Mouse (Mus musculus): ENCODE data around the gene Mroh2a. TPM values are rescaled to one million over a fixed set of nuclear protein-coding genes. Genes with fewer than 3 reads are reported as not detected.

Gene Mroh2a
- polyA plus RNA-seq, 1 experiment: not detected

GRCm38 (mm10) chr1:88243861-88244260 is 17.1 kb downstream of the Mroh2a start:
- Histone ChIP-seq H3K4me1 (ENCODE audit: control insufficient read depth, insufficient read depth, low read length) (no peaks in the 10 kb centered on the region), H3K27ac (ENCODE audit: insufficient read depth, low read length) (no peak overlapping the region), H3K4me3 (ENCODE audit: insufficient read depth, low read length) (no peak overlapping the region)
- TF ChIP-seq POLR2A (IDR thresholded peaks at IDR 0.05; ENCODE audit: extremely low read depth, insufficient read depth, low read length) (no peak), CTCF (IDR thresholded peaks at IDR 0.05; ENCODE audit: extremely low read depth, insufficient read depth, low read length) (no peak)

DNA sequence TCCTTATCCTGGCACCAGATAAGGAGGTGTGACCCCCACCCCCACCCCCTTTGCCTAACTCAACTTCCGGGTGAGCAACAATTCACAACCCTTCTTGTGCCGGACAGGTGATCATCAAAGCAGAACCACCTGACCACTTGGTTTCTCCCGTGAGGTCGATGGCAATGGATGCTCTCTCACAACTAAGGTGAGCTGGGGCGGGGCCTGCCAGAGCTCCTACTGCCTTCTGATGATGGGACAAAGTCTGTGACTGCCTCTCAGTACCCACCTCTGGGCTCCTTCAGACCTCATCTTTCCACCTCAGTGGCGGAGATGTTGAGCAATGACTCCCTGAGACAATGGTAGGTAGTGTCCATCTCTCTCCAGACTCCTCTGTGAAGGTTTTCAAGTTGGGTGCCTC is 19.1 kb downstream of the Mroh2a start:
- TF ChIP-seq CTCF (IDR thresholded peaks at IDR 0.05; ENCODE audit: extremely low read depth, insufficient read depth, low read length) (no peak), POLR2A (IDR thresholded peaks at IDR 0.05; ENCODE audit: extremely low read depth, insufficient read depth, low read length) (no peak)
- Histone ChIP-seq H3K27ac (ENCODE audit: insufficient read depth, low read length) (no peak overlapping the region), H3K4me1 (ENCODE audit: control insufficient read depth, insufficient read depth, low read length) (no peaks in the 10 kb centered on the region), H3K4me3 (ENCODE audit: insufficient read depth, low read length) (no peak overlapping the region)

- H3K27ac ChIP-seq (ENCODE audit: insufficient read depth, low read length): no peak overlapping the region
- H3K4me3 ChIP-seq (ENCODE audit: insufficient read depth, low read length): no peak overlapping the region
- no peak for TF ChIP-seq POLR2A (IDR thresholded peaks at IDR 0.05; ENCODE audit: extremely low read depth, insufficient read depth, low read length)
- no peak for TF ChIP-seq CTCF (IDR thresholded peaks at IDR 0.05; ENCODE audit: extremely low read depth, insufficient read depth, low read length)
- no peaks in the 10 kb centered on the region for H3K4me1 ChIP-seq (ENCODE audit: control insufficient read depth, insufficient read depth, low read length)
Observed at GRCm38 (mm10) chr1:88246386-88246785, 19.6 kb downstream of the Mroh2a start.

DNA sequence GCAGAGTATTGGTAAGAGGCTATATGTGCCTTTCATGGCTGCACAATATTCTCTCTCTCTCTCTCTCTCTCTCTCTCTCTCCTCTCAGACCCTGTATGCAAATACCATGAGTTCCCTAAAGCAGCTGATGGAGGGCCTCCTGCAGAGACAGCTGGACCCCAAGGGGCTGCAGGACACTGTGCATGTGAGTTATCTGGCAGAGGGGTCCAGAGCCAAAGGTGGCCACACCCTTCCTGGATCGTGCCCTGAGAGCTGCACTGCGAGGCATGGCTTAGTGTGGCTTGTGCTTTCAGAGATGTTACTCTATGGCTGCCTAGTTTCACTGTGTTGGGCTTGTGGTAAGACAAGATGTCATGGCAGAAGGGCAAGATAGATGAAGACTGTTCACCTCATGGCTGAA is 20.9 kb downstream of the Mroh2a start:
- no peaks in the 10 kb centered on the region for H3K4me1 ChIP-seq (ENCODE audit: control insufficient read depth, insufficient read depth, low read length)
- H3K4me3 ChIP-seq (ENCODE audit: insufficient read depth, low read length): no peak overlapping the region
- no peak overlapping the region for H3K27ac ChIP-seq (ENCODE audit: insufficient read depth, low read length)
- no peak for TF ChIP-seq CTCF (IDR thresholded peaks at IDR 0.05; ENCODE audit: extremely low read depth, insufficient read depth, low read length)
- TF ChIP-seq POLR2A (IDR thresholded peaks at IDR 0.05; ENCODE audit: extremely low read depth, insufficient read depth, low read length): no peak

DNA sequence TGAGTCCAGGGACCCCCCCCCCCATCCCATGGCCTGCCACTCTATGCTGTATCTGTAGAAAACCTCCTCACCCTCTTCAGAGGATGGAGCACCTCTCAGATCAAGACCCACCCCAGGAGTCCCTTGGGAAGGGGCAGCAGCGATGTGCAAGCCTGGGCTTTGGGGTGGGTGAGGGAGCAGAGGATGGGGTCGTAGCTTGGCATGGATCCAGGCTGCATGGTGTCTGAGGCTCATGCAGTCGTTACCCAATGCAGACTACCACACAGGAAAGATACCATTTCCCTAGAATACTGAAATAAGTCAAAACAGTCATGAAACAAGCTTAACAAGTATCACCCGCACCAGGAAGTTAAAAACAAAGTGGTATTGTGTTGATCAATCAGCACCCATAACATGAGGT is 21.9 kb downstream of the Mroh2a start:
- no peak overlapping the region for H3K4me3 ChIP-seq (ENCODE audit: insufficient read depth, low read length)

GRCm38 (mm10) chr1:88249596-88249995 is 22.8 kb downstream of the Mroh2a start:
- no peaks in the 10 kb centered on the region for H3K4me1 ChIP-seq (ENCODE audit: control insufficient read depth, insufficient read depth, low read length)
- H3K4me3 ChIP-seq (ENCODE audit: insufficient read depth, low read length): no peak overlapping the region
- TF ChIP-seq POLR2A (IDR thresholded peaks at IDR 0.05; ENCODE audit: extremely low read depth, insufficient read depth, low read length) (no peak), CTCF (IDR thresholded peaks at IDR 0.05; ENCODE audit: extremely low read depth, insufficient read depth, low read length) (no peak)
- no peak overlapping the region for H3K27ac ChIP-seq (ENCODE audit: insufficient read depth, low read length)

More for the DNA sequence above, 21.9 kb downstream of the Mroh2a start:
- Histone ChIP-seq H3K27ac (ENCODE audit: insufficient read depth, low read length) (no peak overlapping the region), H3K4me1 (ENCODE audit: control insufficient read depth, insufficient read depth, low read length) (no peaks in the 10 kb centered on the region)
- TF ChIP-seq POLR2A (IDR thresholded peaks at IDR 0.05; ENCODE audit: extremely low read depth, insufficient read depth, low read length) (no peak), CTCF (IDR thresholded peaks at IDR 0.05; ENCODE audit: extremely low read depth, insufficient read depth, low read length) (no peak)

- no peak overlapping the region for H3K4me3 ChIP-seq (ENCODE audit: insufficient read depth, low read length)
- no peak for TF ChIP-seq CTCF (IDR thresholded peaks at IDR 0.05; ENCODE audit: extremely low read depth, insufficient read depth, low read length)
- TF ChIP-seq POLR2A (IDR thresholded peaks at IDR 0.05; ENCODE audit: extremely low read depth, insufficient read depth, low read length): no peak
- no peaks in the 10 kb centered on the region for H3K4me1 ChIP-seq (ENCODE audit: control insufficient read depth, insufficient read depth, low read length)
- no peak overlapping the region for H3K27ac ChIP-seq (ENCODE audit: insufficient read depth, low read length)
Observed at GRCm38 (mm10) chr1:88250023-88250422, 23.2 kb downstream of the Mroh2a start.

DNA sequence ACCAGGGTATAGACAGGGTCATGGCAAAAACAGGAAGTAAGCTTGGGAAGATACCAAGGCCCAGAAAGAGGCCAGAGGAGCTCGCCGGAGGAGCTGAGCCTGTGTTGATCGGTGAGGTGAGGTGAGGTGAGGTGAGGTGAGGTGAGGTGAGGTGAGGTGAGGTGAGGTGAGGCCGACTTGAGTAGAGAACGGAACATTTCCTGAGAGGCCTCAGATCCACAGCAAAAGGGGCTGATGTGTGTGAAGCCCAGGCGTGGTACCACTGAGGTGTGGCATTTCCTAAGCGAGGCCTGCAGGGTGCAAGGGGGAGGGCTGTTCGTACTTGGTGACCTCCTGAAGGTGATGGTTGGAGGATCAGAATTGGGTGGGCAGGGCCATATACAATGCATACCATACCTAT is 26.3 kb downstream of the Mroh2a start:
- TF ChIP-seq CTCF (IDR thresholded peaks at IDR 0.05; ENCODE audit: extremely low read depth, insufficient read depth, low read length) (no peak), POLR2A (IDR thresholded peaks at IDR 0.05; ENCODE audit: extremely low read depth, insufficient read depth, low read length) (no peak)
- H3K4me3 ChIP-seq (ENCODE audit: insufficient read depth, low read length): no peak overlapping the region
- H3K27ac ChIP-seq (ENCODE audit: insufficient read depth, low read length): no peak overlapping the region
- H3K4me1 ChIP-seq (ENCODE audit: control insufficient read depth, insufficient read depth, low read length): no peaks in the 10 kb centered on the region

GRCm38 (mm10) chr1:88253540-88253939 is 26.8 kb downstream of the Mroh2a start:
- TF ChIP-seq POLR2A (IDR thresholded peaks at IDR 0.05; ENCODE audit: extremely low read depth, insufficient read depth, low read length) (no peak), CTCF (IDR thresholded peaks at IDR 0.05; ENCODE audit: extremely low read depth, insufficient read depth, low read length) (no peak)
- Histone ChIP-seq H3K4me1 (ENCODE audit: control insufficient read depth, insufficient read depth, low read length) (no peaks in the 10 kb centered on the region), H3K27ac (ENCODE audit: insufficient read depth, low read length) (no peak overlapping the region), H3K4me3 (ENCODE audit: insufficient read depth, low read length) (no peak overlapping the region)

- no peak overlapping the region for H3K27ac ChIP-seq (ENCODE audit: insufficient read depth, low read length)
- TF ChIP-seq CTCF (IDR thresholded peaks at IDR 0.05; ENCODE audit: extremely low read depth, insufficient read depth, low read length) (no peak), POLR2A (IDR thresholded peaks at IDR 0.05; ENCODE audit: extremely low read depth, insufficient read depth, low read length) (no peak)
Observed at GRCm38 (mm10) chr1:88254793-88255465, 28.1 kb downstream of the Mroh2a start.

More at GRCm38 (mm10) chr1:88254793-88255465, 28.1 kb downstream of the Mroh2a start:
- Histone ChIP-seq H3K4me3 (ENCODE audit: insufficient read depth, low read length) (no peak overlapping the region), H3K4me1 (ENCODE audit: control insufficient read depth, insufficient read depth, low read length) (no peaks in the 10 kb centered on the region)

Measured in cortical plate, adult 2 months (tissue).